Mouse (Mus musculus) hindbrain, embryonic 14.5 days (tissue): ENCODE results near the gene Faim2. TPM values are rescaled to one million over a fixed set of nuclear protein-coding genes. Genes with fewer than 3 reads are reported as not detected.

ENCODE experiments used
- ATAC-seq: fragments of 200-750 bp; cut with Nextera tagmentation; 2 replicates; pipeline ENCODE4 v1.8.0; 2017; ENCODE audit warnings: moderate number of reproducible peaks, mild to moderate bottlenecking, moderate TSS enrichment, moderate library complexity; ENCODE audit not compliant: low FRiP score
- DNase-seq: peaks from one replicate; pipeline ENCODE4 v3.0.0-alpha.2; 2015; ENCODE audit warnings: low spot score
- H3K27ac ChIP-seq: fragments of 300-500 bp; sonication (generic); 2 replicates; pipeline ENCODE4 v1.5.1; 2014; ENCODE audit warnings: mild to moderate bottlenecking, moderate library complexity
- H3K27me3 ChIP-seq: fragments of 300-500 bp; sonication (generic); 2 replicates; pipeline ENCODE4 v1.6.1; 2014; ENCODE audit warnings: mild to moderate bottlenecking, low read length, mixed read lengths; ENCODE audit not compliant: control insufficient read depth, insufficient read depth
- H3K36me3 ChIP-seq: fragments of 300-500 bp; sonication (generic); replicated peaks from 2 replicates; pipeline ENCODE4 v1.6.1; 2014; ENCODE audit not compliant: control insufficient read depth, insufficient read depth
- H3K4me1 ChIP-seq: fragments of 300-500 bp; sonication (generic); replicated peaks from 2 replicates; pipeline ENCODE4 v1.6.1; 2014; ENCODE audit warnings: antibody characterized with exemption, low read length, mixed read lengths; ENCODE audit not compliant: control insufficient read depth, insufficient read depth
- H3K4me2 ChIP-seq: fragments of 300-500 bp; sonication (generic); replicated peaks from 2 replicates; pipeline ENCODE4 v1.6.1; 2014; ENCODE audit warnings: mild to moderate bottlenecking, moderate library complexity
- H3K4me3 ChIP-seq: fragments of 300-500 bp; sonication (generic); replicated peaks from 2 replicates; pipeline ENCODE4 v1.5.1; 2014; ENCODE audit warnings: mild to moderate bottlenecking, low read length
- H3K9ac ChIP-seq: fragments of 300-500 bp; sonication (generic); 2 replicates; pipeline ENCODE4 v1.6.1; 2014
- H3K9me3 ChIP-seq: fragments of 300-500 bp; sonication (generic); 2 replicates; pipeline ENCODE4 v1.6.1; 2016; ENCODE audit warnings: low read length; ENCODE audit not compliant: control insufficient read depth
- WGBS: fragments of 180-500 bp; shearing (Covaris S2); extraction: QIAGEN DNeasy Blood & Tissue Kit; methylation state at CpG from one replicate; pipeline ENCODE4 v1.1.7; 2014; 5-methylcytosine and 5-hydroxymethylcytosine counted together
- polyA plus RNA-seq: library from polyadenylated mRNA; unstranded; fragments of >200 nt; fragmentation: Nextera tagmentation; extraction: Ambion mirVana; gene quantifications from 2 replicates; pipeline ENCODE4 v1.2.1, GENCODE M21; 2014

Gene Faim2
- polyA plus RNA-seq, 1 experiment from 2014 or later = 32.0 TPM

- Histone ChIP-seq H3K27me3 (no peaks in the 10 kb centered on the region), H3K4me2 (peak overlapping the region; percentile 76), H3K4me3 (peak overlapping the region; percentile 80), H3K36me3 (peaks cover 6% of the 10 kb centered on the region; the same call in 1 of the 2 replicates), H3K9me3 (no peaks in the 10 kb centered on the region), H3K9ac (peak overlapping the region; percentile 81), H3K4me1 (peaks cover 45% of the 10 kb centered on the region), H3K27ac (peak overlapping the region; percentile 91)
- DNase-seq (peak; percentile 56), ATAC-seq (peak; percentile 74)
- WGBS = 2% methylated on average over 32 of the region's 43 CpGs
Measured at GRCm38 (mm10) chr15:99456963-99457605, 70.9 kb downstream of the Faim2 start.

- Histone ChIP-seq H3K4me1 (peaks cover 45% of the 10 kb centered on the region), H3K27ac (peak overlapping the region; percentile 91), H3K4me2 (peak overlapping the region; percentile 76), H3K36me3 (peaks cover 6% of the 10 kb centered on the region; the same call in 1 of the 2 replicates), H3K27me3 (no peaks in the 10 kb centered on the region), H3K9ac (peak overlapping the region; percentile 81), H3K4me3 (peak overlapping the region; percentile 80), H3K9me3 (no peaks in the 10 kb centered on the region)
- ATAC-seq = no peak
- no peak for DNase-seq
- 9% methylated on average over 7 of the region's 7 CpGs for WGBS
Measured at GRCm38 (mm10) chr15:99456338-99456962, 71.5 kb downstream of the Faim2 start.

GRCm38 (mm10) chr15:99455415-99455814, 72.5 kb downstream of the Faim2 start:
- H3K4me3 ChIP-seq = no peak overlapping the region

GRCm38 (mm10) chr15:99454585-99455279, 73.2 kb downstream of the Faim2 start:
- no peak overlapping the region for H3K4me3 ChIP-seq
- no peaks in the 10 kb centered on the region for H3K9me3 ChIP-seq
- H3K27me3 ChIP-seq = no peaks in the 10 kb centered on the region
- H3K4me1 ChIP-seq = peaks cover 45% of the 10 kb centered on the region
- peak overlapping the region; percentile 76 for H3K4me2 ChIP-seq
- DNase-seq (no peak), ATAC-seq (no peak)
- WGBS = 64% methylated on average over 7 of the region's 7 CpGs
- H3K9ac ChIP-seq = no peak overlapping the region
- peaks cover 11% of the 10 kb centered on the region for H3K36me3 ChIP-seq
- no peak overlapping the region for H3K27ac ChIP-seq

More at GRCm38 (mm10) chr15:99455415-99455814, 72.5 kb downstream of the Faim2 start:
- ATAC-seq (no peak), DNase-seq (no peak)
- H3K4me2 ChIP-seq = peak overlapping the region; percentile 76
- no peaks in the 10 kb centered on the region for H3K9me3 ChIP-seq
- H3K36me3 ChIP-seq = peaks cover 6% of the 10 kb centered on the region; the same call in 1 of the 2 replicates
- no peaks in the 10 kb centered on the region for H3K27me3 ChIP-seq
- H3K9ac ChIP-seq = no peak overlapping the region
- peaks cover 45% of the 10 kb centered on the region for H3K4me1 ChIP-seq
- no peak overlapping the region for H3K27ac ChIP-seq
- 83% methylated on average over 3 of the region's 3 CpGs for WGBS

- Histone ChIP-seq H3K27me3 (no peaks in the 10 kb centered on the region), H3K4me2 (no peak overlapping the region), H3K9ac (no peak overlapping the region), H3K9me3 (no peaks in the 10 kb centered on the region), H3K36me3 (peaks cover 11% of the 10 kb centered on the region), H3K4me1 (peaks cover 46% of the 10 kb centered on the region), H3K4me3 (no peak overlapping the region), H3K27ac (0 out of 2 replicates have a peak overlapping the region, but pooled peaks have one; percentile 30)
- WGBS = 71% methylated on average over 11 of the region's 11 CpGs
- ATAC-seq (no peak), DNase-seq (no peak)
Measured at GRCm38 (mm10) chr15:99453153-99453900, 74.6 kb downstream of the Faim2 start.

GRCm38 (mm10) chr15:99449751-99450280, 78.1 kb downstream of the Faim2 start:
- Histone ChIP-seq H3K4me2 (no peak overlapping the region), H3K27me3 (no peaks in the 10 kb centered on the region), H3K36me3 (peaks cover 11% of the 10 kb centered on the region), H3K9me3 (no peaks in the 10 kb centered on the region), H3K9ac (no peak overlapping the region), H3K4me3 (no peak overlapping the region), H3K27ac (peak overlapping the region; percentile 9; the same call in 1 of the 2 replicates), H3K4me1 (peaks cover 26% of the 10 kb centered on the region)
- ATAC-seq (no peak), DNase-seq (no peak)
- 91% methylated on average over 8 of the region's 8 CpGs for WGBS

GRCm38 (mm10) chr15:99449131-99449750, 78.7 kb downstream of the Faim2 start:
- no peaks in the 10 kb centered on the region for H3K27me3 ChIP-seq
- H3K9ac ChIP-seq = no peak overlapping the region
- peaks cover 21% of the 10 kb centered on the region for H3K4me1 ChIP-seq
- H3K4me2 ChIP-seq = no peak overlapping the region
- DNase-seq (no peak), ATAC-seq (peak; percentile 43; the same call in 1 of the 2 replicates)
- no peak overlapping the region for H3K4me3 ChIP-seq
- no peaks in the 10 kb centered on the region for H3K9me3 ChIP-seq
- H3K36me3 ChIP-seq = peaks cover 11% of the 10 kb centered on the region
- WGBS = 80% methylated on average over 9 of the region's 9 CpGs
- peak overlapping the region; percentile 9; the same call in 1 of the 2 replicates for H3K27ac ChIP-seq
